Mouse (Mus musculus) layer of hippocampus, adult 8-10 months (tissue): ENCODE data around the gene Sdf4. TPM values are rescaled to one million over a fixed set of nuclear protein-coding genes. Genes with fewer than 3 reads are reported as not detected.

Experiments
- DNase-seq, 2 experiments: peaks; one replicate each; pipeline ENCODE4 v3.0.0; 2022; ENCODE audit warnings: low spot score in 2 of 2
- microRNA-seq, 2 experiments: library from miRNA; unstranded; fragments of <30 nt; microRNA quantifications; one replicate each; pipeline ENCODE4 v1.2.0; 2022
- total RNA-seq, 4 experiments: library from RNA; stranded (reverse); gene quantifications; 2 replicates each; pipeline ENCODE4 v1.2.4; 2022

Sdf4 gene
- total RNA-seq, 4 experiments from 2014 or later, result 202 to 230 (median 217) TPM

DNA sequence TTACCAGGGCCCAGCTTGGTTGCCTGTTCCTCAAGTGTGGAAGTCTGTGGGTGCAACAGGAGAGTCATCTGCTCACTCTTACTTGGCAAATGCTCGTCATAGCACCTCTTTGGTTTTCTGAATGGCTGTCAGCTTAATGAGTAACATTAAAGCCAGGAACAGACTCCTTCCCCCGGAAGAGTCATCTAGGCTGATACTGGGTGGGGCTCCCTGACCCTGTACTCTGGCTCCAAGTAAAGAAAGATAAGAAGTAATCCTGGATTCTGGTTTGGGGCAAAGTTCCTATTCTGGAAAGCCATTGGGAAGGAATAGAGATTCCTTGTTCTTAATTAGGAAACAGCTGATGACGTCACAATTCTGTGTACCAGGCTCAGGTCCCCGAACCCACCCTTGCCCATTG, 61.5 kb downstream of the Sdf4 start:
- no peak for DNase-seq

DNA sequence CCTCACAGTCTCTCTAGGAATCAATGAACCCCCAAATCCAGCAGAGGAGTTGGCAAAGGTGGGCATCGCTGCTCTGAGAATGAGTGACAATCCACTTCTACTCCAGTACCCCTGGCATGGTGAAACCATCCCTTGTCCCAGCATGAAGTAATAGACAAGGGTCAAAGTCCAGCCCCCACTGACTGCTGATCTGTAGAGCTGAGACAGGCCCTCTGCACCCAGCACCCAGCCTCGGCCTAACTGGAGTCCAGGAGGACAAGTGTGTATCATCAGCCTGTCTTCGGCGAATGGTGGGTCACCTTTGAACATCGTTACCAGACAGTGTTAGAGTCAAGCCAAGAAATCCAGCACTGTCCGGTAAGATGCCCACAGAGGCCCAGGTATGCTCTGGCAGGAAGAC, 61.9 kb downstream of the Sdf4 start:
- no peak for DNase-seq

DNA sequence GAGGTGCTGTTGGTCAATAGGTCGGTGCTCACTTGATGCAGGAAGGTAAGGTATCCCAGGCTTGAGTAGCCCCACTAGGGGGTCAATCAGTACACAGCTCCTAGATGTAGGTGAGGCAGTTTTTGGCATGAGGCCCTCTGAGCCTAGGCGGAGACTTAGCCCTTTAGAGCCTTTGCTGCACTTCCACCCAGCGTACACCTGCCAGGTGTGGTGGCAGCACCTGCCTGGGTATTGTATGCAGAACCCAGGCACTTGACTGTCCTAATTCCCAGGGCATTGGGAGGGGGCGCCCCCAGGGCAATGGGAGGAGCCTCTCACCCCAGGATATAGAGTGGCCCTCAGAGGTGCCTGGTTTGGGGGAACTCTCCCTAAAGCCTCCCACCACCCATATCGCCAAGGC, 62.5 kb downstream of the Sdf4 start:
- no peak for DNase-seq

DNA sequence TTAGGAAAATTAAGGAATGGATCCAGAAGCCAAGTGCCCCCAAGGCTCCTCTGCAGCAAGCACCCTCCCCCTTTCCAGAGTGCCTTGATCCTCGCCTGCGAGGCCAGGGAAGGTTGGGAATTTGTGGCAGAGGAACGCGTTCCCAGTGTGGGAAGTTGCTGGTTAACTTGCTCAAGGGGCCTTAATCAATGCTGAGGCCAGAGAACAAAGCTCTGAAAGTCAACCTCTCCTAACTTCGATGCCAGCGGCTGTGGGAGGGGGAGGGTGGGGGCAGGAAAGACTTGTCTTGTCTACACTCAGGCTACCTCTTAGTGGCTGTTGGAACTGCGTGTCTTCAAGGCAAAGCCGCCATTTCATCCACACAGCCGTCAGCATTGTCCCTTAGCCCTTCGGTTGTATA, 65.0 kb downstream of the Sdf4 start:
- no peak for DNase-seq

DNA sequence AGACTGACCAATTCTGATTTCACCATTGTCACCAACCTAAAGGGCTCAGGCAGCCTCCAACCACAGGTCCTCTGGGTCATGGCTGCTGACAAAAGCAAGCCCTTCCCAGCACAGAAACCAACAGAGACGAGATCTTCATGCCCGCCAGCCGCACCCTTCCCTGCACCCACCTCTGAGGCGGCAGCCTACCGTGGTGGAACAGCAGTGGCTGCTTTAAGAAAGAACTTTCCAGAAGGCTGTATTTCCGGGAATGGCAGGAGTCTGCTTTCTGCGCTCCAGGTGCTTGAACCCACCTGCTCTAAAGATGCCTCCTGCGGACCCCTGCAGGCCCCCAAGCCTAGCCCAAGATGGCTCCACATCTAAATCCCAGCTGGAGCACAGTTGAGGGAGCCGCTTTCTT, 66.2 kb downstream of the Sdf4 start:
- DNase-seq, result no peak

DNA sequence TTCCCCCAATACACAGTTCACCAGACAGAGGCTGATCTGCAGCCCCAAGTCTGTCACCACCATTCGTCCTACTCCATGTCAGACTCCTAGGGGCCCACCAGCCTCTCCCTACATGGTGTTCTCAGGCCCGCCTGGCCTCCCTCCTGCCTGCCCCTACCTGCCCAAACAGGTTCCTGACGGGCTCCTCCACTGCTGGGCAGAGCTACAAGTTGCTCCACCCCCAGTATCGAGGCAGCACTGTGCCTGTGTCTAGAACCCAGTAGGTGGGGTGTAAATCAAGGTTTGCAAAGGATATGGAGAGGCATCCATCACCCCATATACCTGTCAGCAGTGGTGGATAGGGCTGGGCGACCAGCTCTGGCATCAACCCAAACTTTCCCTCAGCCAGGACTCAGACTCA, 66.6 kb downstream of the Sdf4 start, which contains the start of gene Ttll10:
TSS of gene Ttll10 (minus strand) at position 154 of the 400 bp plus-strand sequence.
- no peak for DNase-seq

DNA sequence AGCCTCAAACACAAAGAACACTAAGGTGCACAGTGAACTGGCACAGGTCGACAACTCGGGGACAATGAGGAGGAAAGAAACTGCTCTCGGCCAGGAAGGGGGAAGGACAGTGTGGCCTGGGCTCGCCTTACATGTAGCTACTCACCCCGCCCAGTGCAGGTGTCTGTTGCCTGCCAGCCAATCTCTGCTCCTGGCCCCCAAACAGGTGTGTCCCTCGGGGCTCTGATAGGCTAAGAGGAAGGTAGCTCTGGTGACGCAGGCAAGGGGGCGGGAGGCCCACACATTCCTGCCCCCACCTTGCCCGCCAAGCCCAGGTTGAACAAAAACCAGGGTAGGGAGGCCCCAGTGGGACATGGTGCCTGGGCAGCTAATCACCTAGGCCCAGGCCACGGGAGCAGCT, 67.0 kb downstream of the Sdf4 start:
- DNase-seq, result no peak

Small RNAs within 50 kb of the gene (microRNA-seq; reads per million reads assigned to microRNA genes)
- gene Mir200a, result 5.3 to 28.4 reads per million in 2 experiments
- gene Mir200b, result 53.3 to 70.8 reads per million in 2 experiments
- gene Mir429, result 39.4 to 75.6 reads per million in 2 experiments

Other genes starting within 250 kb of the Sdf4 start
- gene Atad3a, start 231.8 kb upstream of the Sdf4 start, total RNA-seq, result 10 to 100 TPM; 62.3 to 79.7 (median 65.0) TPM
- 10 to 100 TPM; 13.3 to 14.9 (median 14.2) TPM for gene Vwa1, start 218.2 kb upstream of the Sdf4 start, total RNA-seq
- 10 to 100 TPM; 30.2 to 36.9 (median 34.5) TPM for gene Tmem88b, start 207.0 kb upstream of the Sdf4 start, total RNA-seq
- gene Ankrd65, start 202.4 kb upstream of the Sdf4 start, total RNA-seq, result not detected
- gene Mrpl20, start 190.0 kb upstream of the Sdf4 start, total RNA-seq, result 10 to 100 TPM; 74.2 to 85.2 (median 78.2) TPM
- 100 to 1,000 TPM in 1 of 4 experiments, 10 to 100 TPM in 3; 69.6 to 104 (median 79.7) TPM for gene Ccnl2, start 180.4 kb upstream of the Sdf4 start, total RNA-seq
- gene Aurkaip1, start 161.6 kb upstream of the Sdf4 start, total RNA-seq, result 100 to 1,000 TPM in 1 of 4 experiments, 10 to 100 TPM in 3; 95.2 to 103 (median 97.9) TPM
- 10 to 100 TPM in 2 of 4 experiments, 1 to 10 TPM in 2; 7.4 to 10.9 (median 9.6) TPM for gene Mxra8, start 153.2 kb upstream of the Sdf4 start, total RNA-seq
- gene Dvl1, start 145.5 kb upstream of the Sdf4 start, total RNA-seq, result 10 to 100 TPM; 71.0 to 91.3 (median 82.6) TPM
- under 1 TPM; 0.25 to 0.32 (median 0.31) TPM for gene Tas1r3, start 129.5 kb upstream of the Sdf4 start, total RNA-seq
- gene Cptp, start 123.4 kb upstream of the Sdf4 start, total RNA-seq, result 10 to 100 TPM; 27.8 to 41.9 (median 29.5) TPM
- gene Ints11, start 123.3 kb upstream of the Sdf4 start, total RNA-seq, result 10 to 100 TPM; 30.5 to 40.2 (median 35.9) TPM
- 10 to 100 TPM; 54.8 to 64.2 (median 57.7) TPM for gene Pusl1, start 101.1 kb upstream of the Sdf4 start, total RNA-seq
- 100 to 1,000 TPM; 116 to 124 (median 120) TPM for gene Acap3, start 101.0 kb upstream of the Sdf4 start, total RNA-seq
- 10 to 100 TPM; 58.5 to 69.0 (median 66.3) TPM for gene Ube2j2, start 49.0 kb upstream of the Sdf4 start, total RNA-seq
- gene C1qtnf12, start 30.6 kb upstream of the Sdf4 start, total RNA-seq, result 10 to 100 TPM; 13.6 to 29.5 (median 18.1) TPM
- gene B3galt6, start 223 bp upstream of the Sdf4 start, total RNA-seq, result 10 to 100 TPM in 1 of 4 experiments, 1 to 10 TPM in 3; 9.2 to 11.3 (median 9.7) TPM
- 1 to 10 TPM; 1.1 to 3.5 (median 2.0) TPM for gene Tnfrsf4, start 21.0 kb downstream of the Sdf4 start, total RNA-seq
- gene Tnfrsf18, start 33.3 kb downstream of the Sdf4 start, total RNA-seq, result not detected
- gene Ttll10, start 66.5 kb downstream of the Sdf4 start, total RNA-seq, result under 1 TPM in 3 of 4 experiments, not detected in 1; 0.27 to 0.80 (median 0.45) TPM
- gene 9430015G10Rik, start 117.1 kb downstream of the Sdf4 start, total RNA-seq, result 10 to 100 TPM; 28.2 to 49.7 (median 35.9) TPM
- gene Rnf223, start 137.6 kb downstream of the Sdf4 start, total RNA-seq, result 1 to 10 TPM in 2 of 4 experiments, under 1 TPM in 2; 0.49 to 2.0 (median 0.81) TPM
- 100 to 1,000 TPM; 125 to 145 (median 144) TPM for gene Agrn, start 204.6 kb downstream of the Sdf4 start, total RNA-seq
- 1 to 10 TPM in 3 of 4 experiments, under 1 TPM in 1; 0.87 to 2.6 (median 1.7) TPM for gene Isg15, start 207.9 kb downstream of the Sdf4 start, total RNA-seq
- gene AW011738, start 210.4 kb downstream of the Sdf4 start, total RNA-seq, result 1 to 10 TPM; 5.9 to 7.3 (median 6.3) TPM
- gene Perm1, start 223.0 kb downstream of the Sdf4 start, total RNA-seq, result under 1 TPM; 0.32 to 0.45 (median 0.38) TPM
- gene Plekhn1, start 242.0 kb downstream of the Sdf4 start, total RNA-seq, result 10 to 100 TPM; 38.2 to 52.2 (median 46.4) TPM
- gene Noc2l, start 243.1 kb downstream of the Sdf4 start, total RNA-seq, result 10 to 100 TPM; 64.1 to 72.4 (median 68.0) TPM